Comparison of ENCODE assay signal across 10 mouse cellular contexts in the genomic region with DNA sequence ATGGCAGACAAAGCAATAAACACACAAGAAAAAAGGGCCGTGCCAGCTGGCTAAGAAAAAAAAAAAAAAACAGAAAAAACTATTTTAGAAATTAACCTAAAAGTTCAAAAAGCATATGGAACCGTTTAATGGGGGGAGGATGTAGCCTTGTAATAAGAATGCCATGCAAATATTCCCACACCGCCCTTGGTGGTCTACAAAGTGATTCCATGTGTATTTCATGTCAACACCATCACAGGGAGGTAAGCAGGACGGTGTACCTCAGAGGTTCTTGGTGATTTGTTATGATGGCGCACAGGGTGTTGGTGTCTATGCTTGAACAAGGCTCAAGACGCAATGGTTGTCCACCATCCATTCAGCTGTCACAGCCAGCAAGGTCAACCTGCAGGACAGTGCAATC. TPM values are rescaled to one million over a fixed set of nuclear protein-coding genes. Genes with fewer than 3 reads are reported as not detected.
"Had no signal": no experiment of that assay in that cellular context is flagged by ENCODE, and none has a peak within 500 bp of the region (broad histone marks: within the 10 kb centered on the region; RNA-seq: fewer than 3 reads in every experiment).

No protein-coding gene starts in this region.

- DNase-seq: kidney, postnatal 14 days; left cerebral cortex, postnatal 4 days; liver; liver, embryonic 13.5 days; liver, postnatal 0 days; thymus, postnatal 4 days had no signal

- H3K36me3 ChIP-seq: liver, embryonic 13.5 days had no signal

- ATAC-seq: liver, postnatal 0 days; midbrain, embryonic 13.5 days had no signal

- H3K27me3 ChIP-seq: kidney, embryonic 15.5 days; liver, embryonic 13.5 days; midbrain, embryonic 13.5 days had no signal

- H3K4me2 ChIP-seq: kidney, embryonic 15.5 days; liver, embryonic 13.5 days; midbrain, embryonic 13.5 days had no signal

- H3K9me3 ChIP-seq: kidney, embryonic 15.5 days; liver, embryonic 13.5 days; midbrain, embryonic 13.5 days had no signal

- H3K9ac ChIP-seq: kidney, embryonic 15.5 days; liver, embryonic 13.5 days; liver, postnatal 0 days; midbrain, embryonic 13.5 days had no signal

- H3K4me3 ChIP-seq: kidney, embryonic 15.5 days; liver, embryonic 13.5 days; midbrain, embryonic 13.5 days had no signal

- H3K27ac ChIP-seq: kidney, embryonic 15.5 days; liver, embryonic 13.5 days; midbrain, embryonic 13.5 days; stomach, postnatal 0 days had no signal

- H3K4me1 ChIP-seq: liver, embryonic 13.5 days had no signal

RNA-seq across cellular contexts. Expression of gene Tigit, which starts 46.6 kb away (rescaled TPM):
- polyA plus RNA-seq: kidney, embryonic 15.5 days; liver, embryonic 13.5 days; lung, embryonic 16.5 days; midbrain, embryonic 13.5 days; stomach, postnatal 0 days had no signal
